Mouse (Mus musculus) NIH3T3 (cell line): ENCODE measurements at regions not wholly inside any gene's neighbourhood (a gene's known extent, or its start where the extent isn't known, plus 50 kb on each side); places are given as distances from the start of the nearest gene placed in this dataset.

Experiments used
- DNase-seq: peaks from one replicate; pipeline ENCODE4 v3.0.0-alpha.2; 2012; ENCODE audit warnings: low read depth

DNA sequence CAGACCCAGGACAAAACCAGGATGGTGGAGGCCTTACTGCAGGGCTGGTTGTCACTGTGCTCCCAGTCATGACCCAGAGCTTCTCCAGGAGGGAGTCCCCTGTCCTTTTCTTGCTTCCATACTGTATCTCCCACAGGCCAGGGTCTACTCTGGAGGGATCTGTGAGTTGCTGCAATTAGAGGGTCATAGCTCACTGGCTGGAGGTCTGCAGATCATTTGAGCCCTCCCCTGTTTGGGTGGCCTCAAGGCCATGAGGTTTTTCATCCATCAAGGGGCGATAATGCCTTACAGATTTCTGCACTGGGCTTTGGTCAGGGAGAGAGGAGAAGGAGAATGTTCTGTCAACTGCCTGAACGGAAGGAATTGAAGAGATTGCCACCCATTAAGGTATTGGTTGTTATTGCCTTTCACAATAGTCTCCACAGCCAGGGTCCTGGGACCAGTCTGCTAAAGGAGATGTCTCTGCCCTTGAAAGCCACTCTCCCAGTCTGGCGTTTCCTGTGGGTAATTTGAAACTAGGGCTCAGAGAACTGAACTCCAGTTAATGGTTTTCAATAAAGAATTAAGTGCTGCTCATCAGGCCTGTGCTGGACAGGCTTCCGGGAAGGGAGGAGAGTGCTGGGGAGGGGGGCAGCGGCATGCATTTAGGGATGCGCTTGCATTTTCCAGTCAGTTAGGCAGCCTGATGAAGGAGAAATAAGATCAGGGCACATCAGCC lies 147.4 kb downstream of the Dmrta2 start:
- no peak for DNase-seq

DNA sequence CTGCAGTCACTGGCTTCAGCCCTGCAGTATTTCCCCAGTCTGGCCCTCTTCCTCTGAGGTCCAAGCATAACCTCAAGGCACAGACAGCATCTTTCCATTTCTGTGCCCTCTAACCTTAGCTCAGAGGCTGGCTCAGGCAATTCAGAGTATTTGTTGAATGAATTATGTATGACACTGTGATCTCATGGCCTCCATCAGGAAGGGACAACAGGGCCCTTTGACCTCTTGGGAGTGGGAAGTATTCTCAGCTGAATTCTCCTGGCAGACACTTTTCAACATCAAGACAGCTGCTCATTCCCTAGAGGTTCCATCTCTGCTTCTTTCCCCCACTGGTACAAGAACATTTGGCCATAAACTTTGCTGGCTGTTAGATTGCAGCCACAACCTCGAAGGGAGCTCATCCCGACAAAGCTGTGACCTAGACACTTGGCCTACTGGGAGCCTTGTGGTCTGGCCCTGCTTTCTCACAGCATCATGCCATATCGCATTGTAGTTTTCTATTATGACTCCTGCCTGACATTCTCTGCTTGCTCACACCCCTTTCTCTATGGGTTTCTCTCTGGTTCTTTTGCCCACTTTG lies 150.2 kb downstream of the Dmrta2 start:
- no peak for DNase-seq

- peak; percentile 85 for DNase-seq
Observed at GRCm38 (mm10) chr4:110128918-110129317, 151.1 kb downstream of the Dmrta2 start.

- DNase-seq = no peak
Observed at GRCm38 (mm10) chr4:110129518-110129917, 151.7 kb downstream of the Dmrta2 start.

DNA sequence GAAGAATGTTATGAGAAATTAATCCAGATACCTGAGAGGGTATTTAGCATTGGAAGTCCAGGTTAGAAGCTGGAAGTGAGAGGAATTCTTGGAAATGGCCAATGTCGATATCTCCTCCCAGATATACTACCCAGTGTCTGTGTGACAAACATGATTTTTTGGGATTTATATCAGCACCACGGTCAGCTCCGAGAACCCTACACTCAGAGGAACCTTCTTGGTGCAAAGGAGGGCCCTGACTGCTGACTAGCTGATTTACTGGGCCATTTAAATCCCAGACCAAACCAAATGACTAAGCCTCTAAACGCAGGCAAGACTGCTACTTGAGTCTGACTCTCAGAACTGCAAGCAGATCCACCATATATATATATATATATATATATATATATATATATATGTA lies 154.2 kb downstream of the Dmrta2 start:
- peak; percentile 75 for DNase-seq

DNA sequence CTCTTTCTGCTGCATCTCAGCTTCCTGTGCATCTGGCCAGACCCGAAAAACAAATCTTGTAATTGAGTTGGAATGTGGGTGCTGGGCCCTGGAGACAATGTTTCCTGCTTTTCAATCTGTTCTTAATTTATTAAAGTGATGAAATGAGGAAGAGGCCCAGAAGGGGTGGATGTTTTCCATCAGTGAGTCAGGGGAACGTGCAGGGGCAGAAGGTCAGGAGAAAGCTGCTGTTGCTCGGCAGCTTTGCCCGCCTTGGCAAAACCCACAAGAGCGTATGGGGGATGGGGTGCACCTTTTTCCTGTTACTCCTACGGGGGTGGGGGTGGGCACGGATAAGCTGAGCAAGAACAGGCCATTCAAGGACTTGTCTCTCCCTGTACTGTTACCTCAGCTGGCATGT lies 156.2 kb downstream of the Dmrta2 start:
- DNase-seq = peak; percentile 91

DNA sequence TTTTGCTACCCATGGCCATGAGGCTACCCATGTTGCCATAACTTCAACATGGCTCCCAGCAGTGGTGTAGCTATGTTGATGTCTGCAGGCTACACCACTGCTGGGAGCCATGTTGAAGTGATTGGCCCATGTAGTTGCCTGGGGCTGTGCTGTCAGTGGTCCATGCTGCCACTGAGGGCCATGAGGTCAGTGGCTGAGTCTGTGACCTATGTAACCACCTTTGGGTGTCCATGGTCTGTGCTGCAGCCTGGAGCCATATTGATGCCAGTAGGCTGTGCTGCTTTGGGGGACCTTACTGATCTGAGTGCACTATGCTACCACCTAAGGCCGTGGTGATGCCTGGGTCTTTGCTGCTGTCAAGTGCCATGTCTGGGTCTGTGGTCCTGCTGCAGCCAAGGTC lies 167.4 kb downstream of the Dmrta2 start:
- DNase-seq = no peak

DNA sequence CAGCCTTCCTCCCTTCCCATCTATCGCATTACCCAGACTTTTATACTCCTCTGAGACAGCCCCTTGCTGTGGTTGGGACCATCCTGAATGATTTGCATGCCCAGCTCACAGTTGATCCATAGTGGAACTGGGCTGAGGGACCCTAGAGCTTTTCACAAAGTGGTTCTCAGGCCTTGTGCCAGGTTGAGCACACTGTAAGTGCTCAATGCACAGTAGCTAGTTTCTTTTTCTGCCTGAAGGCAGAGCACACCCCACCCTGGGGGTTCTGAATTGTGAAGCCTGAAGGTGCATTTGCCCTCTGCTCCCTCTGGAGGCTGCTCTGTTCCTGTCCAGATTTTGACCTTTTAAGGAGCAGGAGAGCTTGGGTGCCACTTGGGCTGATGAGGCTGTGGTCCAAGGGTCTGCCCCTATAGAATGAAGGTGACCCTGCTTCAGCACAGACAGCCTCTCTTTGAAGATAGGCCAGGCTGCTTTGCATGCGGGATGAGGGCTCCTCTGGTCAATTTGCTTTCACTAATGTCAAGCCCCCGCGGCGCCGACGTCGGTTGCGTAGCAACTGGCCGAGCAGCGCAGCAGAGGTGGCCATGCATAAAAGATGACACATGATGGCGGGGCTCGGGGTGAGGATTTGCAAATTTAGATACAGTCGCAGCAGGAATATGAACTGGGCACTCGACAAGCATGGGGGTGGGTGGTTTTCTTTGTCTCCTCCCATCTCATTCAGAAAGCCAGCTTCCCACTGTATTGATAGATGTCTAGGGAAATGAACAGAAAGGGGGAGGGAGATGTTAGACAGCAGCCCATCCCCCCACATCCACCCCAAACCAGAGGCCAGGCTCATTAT lies 174.5 kb downstream of the Dmrta2 start:
- DNase-seq = no peak
